Mouse (Mus musculus) ovary, postnatal 36 days (tissue): Measurements from ENCODE around the gene Pde8a.
A peak's percentile ranks its signal among the peaks of the same experiment; 100 is the strongest.

Experiments
- DNase-seq: peaks from one replicate; pipeline ENCODE4 v3.0.0; 2022; ENCODE audit warnings: low spot score, mixed read lengths

Gene Pde8a

GRCm38 (mm10) chr7:81337785-81338521 lies 124.6 kb downstream of the Pde8a start:
- no peak for DNase-seq

GRCm38 (mm10) chr7:81338522-81338873 lies 125.1 kb downstream of the Pde8a start:
- no peak for DNase-seq

- DNase-seq = no peak
These were observed 126.4 kb downstream of the Pde8a start for GRCm38 (mm10) chr7:81339783-81340182.

GRCm38 (mm10) chr7:81341563-81341962 lies 128.2 kb downstream of the Pde8a start:
- no peak for DNase-seq

GRCm38 (mm10) chr7:81342356-81343094 lies 129.1 kb downstream of the Pde8a start:
- no peak for DNase-seq

- no peak for DNase-seq
These were observed 129.9 kb downstream of the Pde8a start for GRCm38 (mm10) chr7:81343316-81343715.

GRCm38 (mm10) chr7:81343831-81344230 lies 130.4 kb downstream of the Pde8a start:
- peak; percentile 39 for DNase-seq

- peak; percentile 98 for DNase-seq
These were observed 131.4 kb downstream of the Pde8a start, which contains the start of gene Rps17 for GRCm38 (mm10) chr7:81344544-81345446. Gene Rps17 (minus strand): TSS chr7:81345254.

- DNase-seq = no peak
These were observed 132.2 kb downstream of the Pde8a start for GRCm38 (mm10) chr7:81345447-81346170.

GRCm38 (mm10) chr7:81348206-81348605 lies 134.8 kb downstream of the Pde8a start:
- DNase-seq = no peak

GRCm38 (mm10) chr7:81351826-81352225 lies 138.4 kb downstream of the Pde8a start:
- DNase-seq = no peak

GRCm38 (mm10) chr7:81355746-81356145 lies 142.3 kb downstream of the Pde8a start:
- no peak for DNase-seq

GRCm38 (mm10) chr7:81356360-81356759 lies 143.0 kb downstream of the Pde8a start:
- no peak for DNase-seq

GRCm38 (mm10) chr7:81356975-81357374 lies 143.6 kb downstream of the Pde8a start:
- no peak for DNase-seq

- DNase-seq = no peak
These were observed 154.6 kb downstream of the Pde8a start for GRCm38 (mm10) chr7:81367946-81368345.

- DNase-seq = no peak
These were observed 156.3 kb downstream of the Pde8a start for GRCm38 (mm10) chr7:81369724-81370123.

- DNase-seq = no peak
These were observed 158.4 kb downstream of the Pde8a start for GRCm38 (mm10) chr7:81371811-81372210.

GRCm38 (mm10) chr7:81372337-81372920 lies 159.0 kb downstream of the Pde8a start:
- DNase-seq = peak; percentile 26

GRCm38 (mm10) chr7:81379363-81379762 lies 166.0 kb downstream of the Pde8a start:
- no peak for DNase-seq
